Mouse (Mus musculus): ENCODE measurements at regions not wholly inside any gene's neighbourhood (a gene's known extent, or its start where the extent isn't known, plus 50 kb on each side); places are given as distances from the start of the nearest gene placed in this dataset.

DNA sequence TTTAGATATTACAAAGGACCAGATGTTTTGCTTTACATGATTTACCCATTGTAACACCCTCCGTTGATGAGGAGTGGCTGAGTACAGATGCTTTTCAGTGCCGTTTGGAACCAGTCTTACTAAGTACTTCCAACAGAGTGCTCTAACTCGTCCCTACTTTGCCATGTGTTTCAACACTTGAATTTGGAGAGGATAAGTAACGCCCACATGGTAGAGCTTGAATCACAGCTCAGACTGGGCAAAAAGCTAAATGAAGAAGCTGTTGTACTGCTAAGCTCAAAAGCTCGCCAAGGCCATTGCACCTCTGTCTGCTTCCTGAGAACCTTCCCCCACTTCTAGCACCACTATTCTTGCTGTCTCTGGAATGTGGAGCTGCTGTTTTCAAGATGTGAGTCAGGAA lies 471.1 kb downstream of the Nfib start:
- no peak for DNase-seq

GRCm38 (mm10) chr4:82226197-82227119 lies 479.1 kb downstream of the Nfib start:
- no peak for DNase-seq

DNA sequence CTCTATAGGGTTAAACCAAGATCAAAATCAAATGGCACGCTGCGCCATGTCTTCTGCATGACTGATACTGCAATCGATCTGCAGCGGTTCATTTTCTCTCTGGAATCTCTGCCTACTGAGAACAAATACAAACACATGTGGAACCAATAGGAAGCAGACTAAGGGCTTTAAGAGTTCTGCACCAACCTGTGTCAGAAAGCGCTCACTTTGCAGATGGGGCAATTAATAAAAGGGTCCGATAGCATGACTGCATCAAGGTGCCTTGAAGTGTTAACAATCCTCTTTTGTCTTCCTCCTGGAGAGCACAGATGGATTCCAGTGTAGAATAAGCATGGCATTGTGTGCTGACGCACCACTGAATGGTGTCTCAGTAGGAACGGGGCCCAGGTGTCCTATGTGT lies 484.8 kb downstream of the Nfib start:
- no peak for DNase-seq

GRCm38 (mm10) chr4:82220120-82220714 lies 485.3 kb downstream of the Nfib start:
- DNase-seq = no peak

GRCm38 (mm10) chr4:82218616-82219015 lies 486.9 kb downstream of the Nfib start:
- DNase-seq = no peak

DNA sequence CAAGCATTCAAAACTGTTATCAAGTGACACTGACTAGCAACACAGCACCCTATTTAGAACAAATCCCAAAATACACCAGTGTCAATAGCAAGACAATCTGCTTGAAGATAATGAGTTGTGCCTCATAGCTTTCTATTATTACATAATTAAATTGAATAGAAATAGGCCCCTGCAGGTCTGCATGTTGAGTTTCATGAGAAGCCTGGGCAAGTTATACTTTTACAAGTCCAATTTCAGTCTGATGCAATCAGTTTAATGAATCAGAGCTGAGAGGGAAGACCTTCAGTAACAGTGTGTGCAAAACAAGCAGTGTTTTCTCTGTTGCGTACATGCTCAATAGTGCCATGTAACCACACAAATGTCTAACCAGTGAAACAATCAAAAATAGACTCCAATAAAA lies 498.5 kb downstream of the Nfib start:
- no peak for DNase-seq

DNA sequence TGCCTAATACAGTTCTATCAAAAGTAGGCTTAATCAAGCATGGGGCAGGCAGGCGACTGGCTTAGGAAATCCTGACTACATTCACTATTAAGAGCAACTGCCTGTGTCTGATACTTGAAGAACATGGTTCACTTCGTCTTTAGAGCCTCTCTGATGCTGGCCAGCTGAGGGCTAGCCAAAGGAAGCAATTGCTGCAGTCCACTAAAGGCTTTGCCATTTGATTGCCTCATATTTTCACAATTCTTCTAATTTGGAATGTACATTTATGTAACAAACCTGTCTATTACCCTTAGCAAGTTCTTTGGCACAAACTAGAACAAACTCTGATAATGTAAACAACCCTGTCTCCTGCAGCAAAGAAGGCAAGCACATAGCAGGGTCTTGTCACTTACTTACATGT lies 505.2 kb downstream of the Nfib start:
- DNase-seq = no peak

DNA sequence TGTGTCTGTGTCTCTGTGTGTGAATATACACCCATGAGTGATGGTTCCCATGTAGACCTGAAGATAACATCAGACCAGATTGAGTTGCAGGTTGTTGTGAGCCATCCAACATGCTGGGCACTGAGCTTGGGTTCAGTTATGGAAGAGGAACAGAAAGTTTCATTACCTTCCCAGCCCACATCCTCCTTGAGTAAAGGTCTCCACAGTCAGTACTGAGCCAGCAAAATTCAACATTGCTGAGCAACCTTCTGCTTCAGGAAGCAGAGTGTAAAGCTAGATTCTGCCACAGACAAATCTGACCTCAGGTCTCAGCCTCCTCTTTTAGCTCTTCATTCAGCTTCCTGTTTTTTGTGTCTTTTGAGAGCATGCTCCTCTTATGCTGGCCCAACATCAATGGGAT lies 506.4 kb downstream of the Nfib start:
- DNase-seq = no peak

GRCm38 (mm10) chr4:82197611-82198010 lies 507.9 kb downstream of the Nfib start:
- DNase-seq = no peak

DNA sequence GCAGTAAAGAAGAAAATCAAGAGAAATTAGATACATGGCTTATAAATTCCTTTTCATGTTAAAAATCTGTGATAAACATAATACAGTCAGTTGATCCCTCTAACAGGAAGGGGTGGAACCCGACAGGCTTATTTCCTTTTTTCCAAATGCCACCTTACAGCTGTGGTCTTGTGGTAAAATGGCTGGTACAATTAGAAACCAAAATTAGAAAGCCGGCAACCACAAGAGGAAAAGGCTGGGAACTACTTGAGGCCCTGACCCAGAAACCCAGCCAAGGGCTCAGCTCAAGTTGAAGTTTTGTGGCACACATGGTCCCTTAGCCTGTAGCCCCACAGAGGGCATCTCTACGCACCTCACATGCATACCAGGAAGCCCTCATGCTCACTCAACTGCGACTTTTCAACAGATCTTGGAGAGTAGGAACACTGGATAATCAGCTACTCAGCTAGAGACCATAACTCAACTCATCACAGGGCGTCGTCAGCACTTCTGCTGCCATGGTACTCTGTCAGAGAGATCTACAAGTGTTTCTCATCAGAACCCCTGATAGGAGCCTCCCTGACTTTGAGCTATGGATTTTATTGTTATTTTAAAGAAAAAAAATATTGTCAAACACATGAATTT lies 509.4 kb downstream of the Nfib start:
- no peak for DNase-seq

DNA sequence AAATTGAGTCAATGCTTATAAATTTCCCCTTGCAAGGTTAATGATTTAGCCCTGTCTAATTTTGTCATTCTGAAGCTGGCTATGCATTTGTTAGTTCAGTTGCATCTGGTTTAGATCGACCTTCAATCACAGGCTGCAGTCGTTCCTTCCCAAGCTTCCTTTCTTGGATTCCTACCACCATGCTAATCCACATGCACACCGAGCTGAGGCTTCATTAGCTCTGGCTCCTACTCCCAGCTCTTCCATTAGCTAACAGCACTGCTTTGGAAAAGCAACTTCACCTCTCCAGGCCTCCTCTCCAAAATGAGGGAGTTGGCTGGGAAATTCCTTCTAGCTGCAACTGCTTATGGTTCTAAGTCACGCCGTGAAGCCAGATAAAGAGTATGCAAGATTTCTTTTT lies 511.6 kb downstream of the Nfib start:
- no peak for DNase-seq

- DNase-seq = no peak
These were observed 518.7 kb downstream of the Nfib start for GRCm38 (mm10) chr4:82186892-82187291.

GRCm38 (mm10) chr4:82183974-82184373 lies 521.6 kb downstream of the Nfib start:
- DNase-seq = no peak

GRCm38 (mm10) chr4:82178112-82178511 lies 527.4 kb downstream of the Nfib start:
- no peak for DNase-seq

GRCm38 (mm10) chr4:82176723-82177122 lies 528.8 kb downstream of the Nfib start:
- DNase-seq = no peak

DNA sequence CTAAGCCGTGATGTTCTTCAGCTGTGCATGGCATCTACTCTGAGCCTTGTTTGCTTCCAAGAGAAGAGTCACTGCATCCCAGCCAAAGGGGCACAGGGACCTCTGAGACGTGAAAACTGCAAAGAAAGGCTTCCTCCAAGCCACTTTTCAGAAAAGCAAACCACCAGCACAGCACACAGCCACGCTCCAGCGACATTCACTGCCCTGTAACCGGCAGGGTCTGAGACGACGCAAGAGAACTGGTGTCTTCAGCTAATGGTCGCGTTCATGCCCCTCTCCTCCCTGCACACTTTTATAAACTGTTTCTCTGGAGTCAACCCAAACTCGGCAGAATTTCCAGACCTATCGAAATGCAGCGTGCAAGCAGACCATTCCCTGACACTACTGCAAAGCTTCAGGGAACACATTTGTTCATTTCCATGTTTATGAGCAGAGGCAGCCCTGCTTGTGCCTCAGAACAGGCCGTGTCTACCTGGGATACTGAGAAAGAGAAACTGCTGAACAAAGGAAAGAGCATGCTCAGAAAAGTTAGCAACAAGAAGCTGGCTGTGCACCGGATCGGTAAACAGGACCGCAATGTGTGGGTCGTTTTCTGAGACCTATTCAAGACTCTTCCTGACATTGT lies 532.0 kb downstream of the Nfib start:
- DNase-seq = no peak

DNA sequence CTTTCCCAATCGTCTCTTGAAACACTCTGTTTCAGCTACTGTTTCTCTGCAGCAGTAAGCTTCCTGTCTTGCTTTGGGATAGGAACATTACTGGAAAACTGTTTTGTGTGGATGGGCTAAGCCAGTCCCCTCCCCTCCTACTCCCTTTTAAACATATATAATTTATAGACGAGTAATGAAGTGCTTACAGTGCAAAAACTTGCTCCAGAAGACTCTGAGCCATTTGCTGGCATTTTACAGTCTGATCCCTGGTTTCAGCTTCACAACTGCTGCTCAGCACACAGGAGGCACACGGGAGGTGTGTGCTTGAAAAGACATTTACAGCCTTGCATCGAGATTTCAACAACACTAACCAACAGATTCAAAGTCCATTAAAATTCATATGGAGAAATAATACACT lies 534.6 kb downstream of the Nfib start:
- DNase-seq = no peak

- DNase-seq = no peak
These were observed 537.5 kb downstream of the Nfib start for GRCm38 (mm10) chr4:82168032-82168431.

DNA sequence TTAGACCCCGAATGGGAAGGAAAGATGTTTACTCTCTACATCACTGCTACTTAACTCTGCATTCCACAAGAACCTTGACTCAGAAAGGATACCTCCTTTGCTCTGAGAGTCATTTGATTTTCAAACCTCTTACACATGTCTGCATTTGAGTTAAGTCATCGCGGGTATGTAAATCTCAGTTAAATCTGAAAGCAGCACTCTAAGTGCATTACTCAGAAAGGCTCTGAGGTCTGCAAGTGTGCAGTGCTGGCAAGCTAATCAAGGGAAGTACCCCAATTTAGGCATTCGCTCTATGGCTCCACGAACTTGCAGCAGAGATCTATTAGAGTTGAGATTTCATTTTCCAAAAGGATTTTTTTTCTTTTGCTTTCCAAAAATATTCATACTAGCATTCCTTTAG lies 538.2 kb downstream of the Nfib start:
- DNase-seq = no peak

DNA sequence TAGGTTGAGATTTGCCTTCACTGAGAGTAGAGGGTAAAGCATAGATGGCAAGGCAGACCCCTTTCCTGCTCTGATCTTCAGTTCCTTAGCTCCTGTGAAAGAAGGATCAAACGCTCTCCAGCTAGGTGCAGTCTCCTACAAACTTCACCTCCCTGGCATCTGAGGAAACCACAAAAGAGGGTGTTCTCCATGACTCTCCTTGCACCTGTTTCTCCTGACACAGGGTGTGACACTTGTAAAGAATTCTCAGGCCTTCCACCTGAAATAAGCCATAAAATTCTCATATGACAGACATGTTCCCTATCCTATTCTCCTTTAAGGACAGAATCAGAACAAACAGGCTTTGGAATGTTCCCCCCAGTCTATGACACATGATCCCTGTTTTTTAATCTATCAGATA lies 538.7 kb downstream of the Nfib start:
- no peak for DNase-seq

- no peak for DNase-seq
These were observed 539.5 kb downstream of the Nfib start for GRCm38 (mm10) chr4:82166087-82166486.

GRCm38 (mm10) chr4:82164058-82164457 lies 541.5 kb downstream of the Nfib start:
- no peak for DNase-seq

GRCm38 (mm10) chr4:82161818-82162217 lies 543.7 kb downstream of the Nfib start:
- DNase-seq = no peak

Data from gastrocnemius, postnatal 10 days (tissue).